In genomic region chr10:113972826-113973225, GRCm38 (mm10) we compare ENCODE assay signal across 14 mouse cellular contexts.
DNase-seq lines count a peak whose midpoint lies in the region.
"Had no signal": no experiment of that assay in that cellular context is flagged by ENCODE, and none has a peak within 500 bp of the region (broad histone marks: within the 10 kb centered on the region; RNA-seq: fewer than 3 reads in every experiment).

No protein-coding gene starts in this region.

- peak; percentile 31 to 43 for DNase-seq in cerebellum, postnatal 14 days
- no peak for DNase-seq in cerebellum, postnatal 36 days
- DNase-seq in left cerebral cortex, postnatal 4 days, result peak; percentile 67
- no peak for DNase-seq in left cerebral cortex, postnatal 25 days (ENCODE audit: low spot score in 2 of 2)
- peak; percentile 7 for DNase-seq in retina, postnatal 1 day
- DNase-seq in retina, embryonic 14.5 days (ENCODE audit: low spot score), result no peak
- DNase-seq: adrenal gland, adult 2 months; adrenal gland, postnatal 14 days; cerebellum, adult 11-12 months; cerebellum, adult 8-10 months; gastrocnemius, postnatal 10 days; gastrocnemius, postnatal 36 days; heart, postnatal 10 days; heart, postnatal 36 days had no signal

- intact Hi-C loops in left cerebral cortex, postnatal 4 days (cut with DNase I), result no loop called here
- intact Hi-C loops in left cerebral cortex, postnatal 25 days (cut with DNase I), result no loop called here

Comparison
In these comparisons a context has a peak if more than half of its experiments do, and no peak if none do; other contexts are left out.
1. DNase-seq: peak in cerebellum, postnatal 14 days (2 of 2), left cerebral cortex, postnatal 4 days (single experiment) and retina, postnatal 1 day (single experiment); none in cerebellum, postnatal 36 days (0 of 2), left cerebral cortex, postnatal 25 days (0 of 2) and retina, embryonic 14.5 days (single experiment).